Mouse (Mus musculus) heart, postnatal 14 days (tissue): ENCODE data around the gene Cers4. TPM values are rescaled to one million over a fixed set of nuclear protein-coding genes. Genes with fewer than 3 reads are reported as not detected.

Source experiments
- total RNA-seq, 2 experiments: library from RNA; stranded (reverse); gene quantifications; 2 replicates each; pipeline ENCODE4 v1.2.3; 2021

Cers4 gene
- total RNA-seq, 2 experiments from 2014 or later = 39.7 to 50.6 TPM

Other genes starting within 250 kb of the Cers4 start
- 1 to 10 TPM; 3.0 to 4.3 TPM for gene Tgfbr3l, start 244.8 kb upstream of the Cers4 start, total RNA-seq
- gene Snapc2, start 239.9 kb upstream of the Cers4 start, total RNA-seq = 10 to 100 TPM; 14.4 to 14.5 TPM
- 1 to 10 TPM; 2.0 to 2.2 TPM for gene Ctxn1, start 233.8 kb upstream of the Cers4 start, total RNA-seq
- 100 to 1,000 TPM; 110 to 117 TPM for gene Timm44, start 217.1 kb upstream of the Cers4 start, total RNA-seq
- gene Ccl25, start 167.8 kb upstream of the Cers4 start, total RNA-seq = 10 to 100 TPM in 1 of 2 experiments, 1 to 10 TPM in 1; 5.9 to 14.8 TPM
- 10 to 100 TPM; 58.8 to 66.1 TPM for gene Elavl1, start 167.6 kb upstream of the Cers4 start, total RNA-seq
- gene Zfp958, start 120.1 kb downstream of the Cers4 start, total RNA-seq = 1 to 10 TPM; 7.8 to 8.9 TPM